Mouse (Mus musculus): Measurements from ENCODE around the gene Rpl36.
"Not testable (repeated sequence)": the region's sequence is repeated elsewhere in the genome, so short reads cannot be mapped to it uniquely, and the experiment has no call there.

The Rpl36 gene

GRCm38 (mm10) chr17:56609452-56610171, 3.6 kb upstream of the Rpl36 start, which contains the start of gene 2410015M20Rik:
Gene 2410015M20Rik (minus strand): TSS chr17:56609771.
- peak; percentile 92 for DNase-seq

- no peak for DNase-seq
Observed at GRCm38 (mm10) chr17:56611323-56611722, 1.9 kb upstream of the Rpl36 start.

- no peak for DNase-seq
Observed at GRCm38 (mm10) chr17:56611861-56612564, 1.2 kb upstream of the Rpl36 start.

- not testable (repeated sequence) for DNase-seq
Observed at GRCm38 (mm10) chr17:56612565-56612939, 664 bp upstream of the Rpl36 start.

GRCm38 (mm10) chr17:56613893-56614292, 677 bp downstream of the Rpl36 start:
- peak; percentile 28 for DNase-seq

- no peak for DNase-seq
Observed at GRCm38 (mm10) chr17:56614391-56615135, 1.3 kb downstream of the Rpl36 start.

- no peak for DNase-seq
Observed at GRCm38 (mm10) chr17:56615136-56615784, 2.0 kb downstream of the Rpl36 start.

GRCm38 (mm10) chr17:56615792-56616191, 2.6 kb downstream of the Rpl36 start:
- DNase-seq, result no peak

- no peak for DNase-seq
Observed at GRCm38 (mm10) chr17:56616725-56617124, 3.5 kb downstream of the Rpl36 start.

- no peak for DNase-seq
Observed at GRCm38 (mm10) chr17:56617628-56618027, 4.4 kb downstream of the Rpl36 start.

- DNase-seq, result no peak
Observed at GRCm38 (mm10) chr17:56625495-56625894, 12.3 kb downstream of the Rpl36 start.

GRCm38 (mm10) chr17:56626260-56626659, 13.0 kb downstream of the Rpl36 start:
- DNase-seq, result no peak

GRCm38 (mm10) chr17:56626754-56627470, 13.7 kb downstream of the Rpl36 start, which contains the start of gene Lonp1:
Gene Lonp1 (minus strand): TSS chr17:56626887.
- DNase-seq, result peak; percentile 96

GRCm38 (mm10) chr17:56627530-56628277, 14.5 kb downstream of the Rpl36 start, which contains the start of gene Catsperd:
Gene Catsperd (plus strand): TSS chr17:56628143.
- DNase-seq, result no peak

- not testable (repeated sequence) for DNase-seq
Observed at GRCm38 (mm10) chr17:56629800-56630781, 16.9 kb downstream of the Rpl36 start.

GRCm38 (mm10) chr17:56631807-56632206, 18.6 kb downstream of the Rpl36 start:
- no peak for DNase-seq

- no peak for DNase-seq
Observed at GRCm38 (mm10) chr17:56634023-56634422, 20.8 kb downstream of the Rpl36 start.

GRCm38 (mm10) chr17:56643237-56643636, 30.0 kb downstream of the Rpl36 start:
- no peak for DNase-seq

GRCm38 (mm10) chr17:56647546-56647945, 34.3 kb downstream of the Rpl36 start:
- no peak for DNase-seq

GRCm38 (mm10) chr17:56651801-56652200, 38.6 kb downstream of the Rpl36 start:
- no peak for DNase-seq

Data from thymus, postnatal 25 days (tissue).